Mouse (Mus musculus): ENCODE measurements around the gene Rln3. TPM values are rescaled to one million over a fixed set of nuclear protein-coding genes. Genes with fewer than 3 reads are reported as not detected.

Gene Rln3
- polyA plus RNA-seq, 1 experiment from 2014 or later = not detected

DNA sequence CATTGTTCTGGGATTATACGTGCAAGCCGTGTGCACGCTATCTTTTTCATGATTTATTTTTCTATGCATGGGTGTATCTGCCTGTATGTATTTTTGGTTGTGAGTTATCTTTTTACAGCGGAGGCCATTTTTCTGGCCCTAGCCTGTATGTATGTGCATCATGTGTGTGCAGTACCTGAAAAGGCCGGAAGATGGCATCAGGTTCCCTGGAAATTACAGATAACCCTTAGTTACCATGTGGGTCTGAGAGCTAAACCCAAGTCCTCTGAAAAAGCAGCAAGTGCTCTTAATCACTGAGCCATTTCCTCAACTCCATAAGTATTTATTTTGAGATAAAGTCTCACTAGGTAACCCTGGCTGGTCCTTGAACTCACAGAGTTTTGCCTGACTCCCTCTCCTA is 8.4 kb upstream of the Rln3 start:
- H3K4me1 ChIP-seq (replicated peaks; ENCODE audit: control insufficient read depth, insufficient read depth, low read length) = no peaks in the 10 kb centered on the region
- 96% methylated on average over 5 of the region's 5 CpGs for WGBS
- no peaks in the 10 kb centered on the region for H3K9me3 ChIP-seq (ENCODE audit: control insufficient read depth, low read length)
- H3K27ac ChIP-seq (ENCODE audit: low read length) = no peak overlapping the region
- no peaks in the 10 kb centered on the region for H3K36me3 ChIP-seq (ENCODE audit: control insufficient read depth, insufficient read depth)
- H3K4me3 ChIP-seq (replicated peaks; ENCODE audit: low read length) = no peak overlapping the region
- H3K9ac ChIP-seq (replicated peaks; ENCODE audit: low read depth, low read length) = no peak overlapping the region
- no peak for ATAC-seq
- no peak overlapping the region for H3K4me2 ChIP-seq (ENCODE audit: low read length)
- no peaks in the 10 kb centered on the region for H3K27me3 ChIP-seq (replicated peaks; ENCODE audit: control insufficient read depth, insufficient read depth, low read length)

DNA sequence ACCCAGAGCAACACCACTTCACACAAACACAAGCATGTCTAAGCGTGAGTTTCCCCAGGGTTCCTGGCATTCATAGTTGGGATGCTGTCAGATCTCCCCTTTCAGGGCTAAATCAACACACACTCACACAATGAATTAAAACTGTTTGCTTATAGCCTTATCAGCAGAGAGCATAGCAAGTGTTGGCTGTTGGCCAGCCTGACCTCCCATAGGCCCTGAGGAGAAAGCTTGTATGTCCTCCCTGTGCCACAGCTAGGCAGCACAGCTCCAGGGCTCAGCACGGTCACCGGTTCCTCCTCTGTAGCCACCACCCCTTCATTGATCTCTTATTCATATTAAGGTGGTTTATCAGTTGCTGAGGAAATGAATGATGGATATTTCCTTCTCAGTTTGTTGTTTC is 7.9 kb upstream of the Rln3 start:
- no peak for ATAC-seq
- 74% methylated on average over 3 of the region's 3 CpGs for WGBS
- no peaks in the 10 kb centered on the region for H3K27me3 ChIP-seq (replicated peaks; ENCODE audit: control insufficient read depth, insufficient read depth, low read length)
- no peak overlapping the region for H3K27ac ChIP-seq (ENCODE audit: low read length)
- H3K9me3 ChIP-seq (ENCODE audit: control insufficient read depth, low read length) = no peaks in the 10 kb centered on the region
- no peak overlapping the region for H3K4me3 ChIP-seq (replicated peaks; ENCODE audit: low read length)
- no peak overlapping the region for H3K4me2 ChIP-seq (ENCODE audit: low read length)
- H3K9ac ChIP-seq (replicated peaks; ENCODE audit: low read depth, low read length) = no peak overlapping the region
- no peaks in the 10 kb centered on the region for H3K4me1 ChIP-seq (replicated peaks; ENCODE audit: control insufficient read depth, insufficient read depth, low read length)
- no peaks in the 10 kb centered on the region for H3K36me3 ChIP-seq (ENCODE audit: control insufficient read depth, insufficient read depth)

GRCm38 (mm10) chr8:84048171-84048570 is 3.4 kb upstream of the Rln3 start:
- H3K4me3 ChIP-seq (replicated peaks; ENCODE audit: low read length) = no peak overlapping the region
- ATAC-seq = no peak
- no peaks in the 10 kb centered on the region for H3K36me3 ChIP-seq (ENCODE audit: control insufficient read depth, insufficient read depth)
- no peak overlapping the region for H3K27ac ChIP-seq (ENCODE audit: low read length)
- H3K27me3 ChIP-seq (replicated peaks; ENCODE audit: control insufficient read depth, insufficient read depth, low read length) = peaks cover 19% of the 10 kb centered on the region
- no peaks in the 10 kb centered on the region for H3K9me3 ChIP-seq (ENCODE audit: control insufficient read depth, low read length)
- H3K4me1 ChIP-seq (replicated peaks; ENCODE audit: control insufficient read depth, insufficient read depth, low read length) = peaks cover 2% of the 10 kb centered on the region; the same call in 1 of the 2 replicates
- no peak overlapping the region for H3K9ac ChIP-seq (replicated peaks; ENCODE audit: low read depth, low read length)
- no peak overlapping the region for H3K4me2 ChIP-seq (ENCODE audit: low read length)
- WGBS = 80% methylated on average over 5 of the region's 5 CpGs

- Histone ChIP-seq H3K27me3 (replicated peaks; ENCODE audit: control insufficient read depth, insufficient read depth, low read length) (peaks cover 33% of the 10 kb centered on the region), H3K4me2 (ENCODE audit: low read length) (no peak overlapping the region), H3K4me1 (replicated peaks; ENCODE audit: control insufficient read depth, insufficient read depth, low read length) (peaks cover 16% of the 10 kb centered on the region), H3K27ac (ENCODE audit: low read length) (no peak overlapping the region), H3K9ac (replicated peaks; ENCODE audit: low read depth, low read length) (no peak overlapping the region), H3K9me3 (ENCODE audit: control insufficient read depth, low read length) (no peaks in the 10 kb centered on the region), H3K36me3 (ENCODE audit: control insufficient read depth, insufficient read depth) (no peaks in the 10 kb centered on the region), H3K4me3 (replicated peaks; ENCODE audit: low read length) (no peak overlapping the region)
- WGBS = 82% methylated on average over 3 of the region's 3 CpGs
- ATAC-seq = no peak
Observed at GRCm38 (mm10) chr8:84046505-84046904, 1.7 kb upstream of the Rln3 start.

GRCm38 (mm10) chr8:84044103-84044502 is 697 bp downstream of the Rln3 start:
- H3K36me3 ChIP-seq (ENCODE audit: control insufficient read depth, insufficient read depth) = no peaks in the 10 kb centered on the region
- 1% methylated on average over 7 of the region's 7 CpGs for WGBS
- peaks cover 33% of the 10 kb centered on the region for H3K27me3 ChIP-seq (replicated peaks; ENCODE audit: control insufficient read depth, insufficient read depth, low read length)
- H3K4me3 ChIP-seq (replicated peaks; ENCODE audit: low read length) = no peak overlapping the region
- H3K27ac ChIP-seq (ENCODE audit: low read length) = no peak overlapping the region
- H3K4me1 ChIP-seq (replicated peaks; ENCODE audit: control insufficient read depth, insufficient read depth, low read length) = peaks cover 16% of the 10 kb centered on the region
- no peaks in the 10 kb centered on the region for H3K9me3 ChIP-seq (ENCODE audit: control insufficient read depth, low read length)
- no peak overlapping the region for H3K4me2 ChIP-seq (ENCODE audit: low read length)
- no peak overlapping the region for H3K9ac ChIP-seq (replicated peaks; ENCODE audit: low read depth, low read length)
- ATAC-seq = no peak

DNA sequence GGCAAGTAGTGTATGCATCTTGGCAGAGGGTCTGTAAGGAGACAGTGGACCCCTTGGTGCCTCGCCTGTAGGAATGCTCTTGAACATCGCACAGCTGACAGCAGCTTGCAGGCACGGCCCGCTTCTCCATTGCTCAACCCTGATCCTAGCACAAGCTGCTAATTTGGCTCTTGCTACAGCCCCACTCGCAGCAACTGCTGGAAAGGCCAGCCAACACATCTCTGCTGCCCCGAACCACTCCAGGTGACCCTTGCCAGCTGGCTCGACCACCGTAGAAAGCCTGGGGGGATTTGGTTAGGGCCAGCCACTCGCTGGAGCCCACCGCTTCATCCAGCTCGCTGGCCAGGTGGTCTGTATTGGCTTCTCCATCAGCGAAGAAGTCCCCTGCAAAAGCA is 1.9 kb downstream of the Rln3 start:
- Histone ChIP-seq H3K4me1 (replicated peaks; ENCODE audit: control insufficient read depth, insufficient read depth, low read length) (peaks cover 16% of the 10 kb centered on the region), H3K9me3 (ENCODE audit: control insufficient read depth, low read length) (no peaks in the 10 kb centered on the region), H3K27ac (ENCODE audit: low read length) (no peak overlapping the region), H3K4me3 (replicated peaks; ENCODE audit: low read length) (no peak overlapping the region), H3K9ac (replicated peaks; ENCODE audit: low read depth, low read length) (no peak overlapping the region), H3K27me3 (replicated peaks; ENCODE audit: control insufficient read depth, insufficient read depth, low read length) (peaks cover 36% of the 10 kb centered on the region), H3K36me3 (ENCODE audit: control insufficient read depth, insufficient read depth) (no peaks in the 10 kb centered on the region), H3K4me2 (ENCODE audit: low read length) (no peak overlapping the region; the same call in 1 of the 2 replicates)
- no peak for ATAC-seq
- 28% methylated on average over 12 of the region's 12 CpGs for WGBS

- Histone ChIP-seq H3K4me2 (ENCODE audit: low read length) (peak within 1 kb of the TSS; percentile 58), H3K9ac (replicated peaks; ENCODE audit: low read depth, low read length) (peak within 1 kb of the TSS; percentile 53), H3K9me3 (ENCODE audit: control insufficient read depth, low read length) (no peaks in the 10 kb centered on the region), H3K36me3 (ENCODE audit: control insufficient read depth, insufficient read depth) (no peaks in the 10 kb centered on the region), H3K4me1 (replicated peaks; ENCODE audit: control insufficient read depth, insufficient read depth, low read length) (peaks cover 16% of the 10 kb centered on the region), H3K27ac (ENCODE audit: low read length) (no peak within 1 kb of the TSS), H3K27me3 (replicated peaks; ENCODE audit: control insufficient read depth, insufficient read depth, low read length) (peaks cover 36% of the 10 kb centered on the region), H3K4me3 (replicated peaks; ENCODE audit: low read length) (peak within 1 kb of the TSS; percentile 36)
- WGBS = 3% methylated on average over 40 of the region's 40 CpGs
- ATAC-seq = peak; percentile 47; the same call in 1 of the 2 replicates
Observed at GRCm38 (mm10) chr8:84042066-84042947, 2.5 kb downstream of the Rln3 start, which contains the start of gene Il27ra. Il27ra (minus strand) TSS chr8:84042589.

GRCm38 (mm10) chr8:84039050-84039449 is 5.8 kb downstream of the Rln3 start:
- peaks cover 29% of the 10 kb centered on the region for H3K27me3 ChIP-seq (replicated peaks; ENCODE audit: control insufficient read depth, insufficient read depth, low read length)
- peaks cover 14% of the 10 kb centered on the region for H3K4me1 ChIP-seq (replicated peaks; ENCODE audit: control insufficient read depth, insufficient read depth, low read length)
- no peak overlapping the region for H3K9ac ChIP-seq (replicated peaks; ENCODE audit: low read depth, low read length)
- WGBS = 5% methylated on average over 5 of the region's 5 CpGs
- H3K9me3 ChIP-seq (ENCODE audit: control insufficient read depth, low read length) = no peaks in the 10 kb centered on the region
- no peak overlapping the region for H3K4me2 ChIP-seq (ENCODE audit: low read length)
- no peak overlapping the region for H3K27ac ChIP-seq (ENCODE audit: low read length)
- H3K4me3 ChIP-seq (replicated peaks; ENCODE audit: low read length) = no peak overlapping the region
- 0 out of 2 replicates have a peak, but pooled peaks have one; percentile 23 for ATAC-seq
- no peaks in the 10 kb centered on the region for H3K36me3 ChIP-seq (ENCODE audit: control insufficient read depth, insufficient read depth)

GRCm38 (mm10) chr8:84038015-84038414 is 6.8 kb downstream of the Rln3 start:
- ATAC-seq = no peak
- no peak overlapping the region for H3K9ac ChIP-seq (replicated peaks; ENCODE audit: low read depth, low read length)
- 79% methylated on average over 5 of the region's 5 CpGs for WGBS
- H3K27me3 ChIP-seq (replicated peaks; ENCODE audit: control insufficient read depth, insufficient read depth, low read length) = peaks cover 20% of the 10 kb centered on the region
- no peak overlapping the region for H3K27ac ChIP-seq (ENCODE audit: low read length)
- no peak overlapping the region for H3K4me3 ChIP-seq (replicated peaks; ENCODE audit: low read length)
- H3K4me1 ChIP-seq (replicated peaks; ENCODE audit: control insufficient read depth, insufficient read depth, low read length) = peaks cover 12% of the 10 kb centered on the region
- H3K9me3 ChIP-seq (ENCODE audit: control insufficient read depth, low read length) = no peaks in the 10 kb centered on the region
- no peaks in the 10 kb centered on the region for H3K36me3 ChIP-seq (ENCODE audit: control insufficient read depth, insufficient read depth)
- no peak overlapping the region for H3K4me2 ChIP-seq (ENCODE audit: low read length)
